10 mouse cellular contexts compared by ENCODE assay signal in the genomic region with DNA sequence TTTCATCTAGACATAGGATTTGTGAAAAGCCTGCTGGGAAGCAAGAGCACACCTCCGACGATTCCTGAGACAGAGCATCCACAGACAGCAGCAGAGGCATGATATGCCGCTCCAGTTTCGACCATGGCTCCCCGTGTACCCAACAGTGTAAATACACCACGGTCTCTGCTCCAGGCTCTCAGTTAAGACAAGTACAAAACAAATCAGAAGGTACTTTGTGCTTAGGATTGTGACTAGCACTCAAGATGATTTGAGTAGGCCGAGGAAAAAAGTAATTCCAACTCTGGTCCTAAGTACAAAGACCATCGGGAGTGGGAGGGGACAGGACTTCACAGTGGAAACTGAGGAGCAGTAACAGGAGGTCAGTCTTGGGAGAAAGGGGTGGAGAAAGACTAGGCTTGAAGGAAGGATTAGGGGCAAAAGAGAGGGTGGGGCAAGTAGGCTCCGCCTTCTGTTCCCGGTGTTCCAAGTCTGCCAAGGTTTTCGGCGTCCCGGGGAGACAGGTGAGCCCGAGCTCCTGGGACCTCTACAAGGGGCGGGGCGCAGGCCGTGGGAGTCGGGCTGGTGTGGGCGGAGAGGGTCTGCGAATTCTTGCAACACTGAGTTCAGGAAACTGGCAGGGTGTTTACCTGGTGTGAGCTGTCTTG. TPM values are rescaled to one million over a fixed set of nuclear protein-coding genes. Genes with fewer than 3 reads are reported as not detected.
A peak's percentile ranks its signal among the peaks of the same experiment; 100 is the strongest.
DNase-seq lines count a peak whose midpoint lies in the region; ATAC-seq and TF ChIP-seq lines count a peak whose summit lies in the region.
"Had no signal": no experiment of that assay in that cellular context is flagged by ENCODE, and none has a peak within 500 bp of the region (broad histone marks: within the 10 kb centered on the region; RNA-seq: fewer than 3 reads in every experiment).

Gene Tmem139 (plus strand): TSS at position 447 of the 647 bp plus-strand sequence.

- ATAC-seq in intestine, embryonic 14.5 days (replicated peaks; ENCODE audit: low FRiP score, low TSS enrichment, low read depth), result no peak
- no peak for ATAC-seq in limb, embryonic 12.5 days (ENCODE audit: insufficient number of reproducible peaks, insufficient read depth, low FRiP score, low TSS enrichment, low read depth)

- H3K4me2 ChIP-seq in intestine, embryonic 14.5 days (ENCODE audit: low read length), result peak within 1 kb of the TSS; percentile 33
- H3K4me2 ChIP-seq in limb, embryonic 12.5 days, result peak within 1 kb of the TSS; percentile 54

- DNase-seq in liver, adult 2 months (ENCODE audit: extremely low read depth, low read depth, low spot score), result no peak
- DNase-seq in liver, result no peak
- no peak for DNase-seq in intestine, embryonic 14.5 days (ENCODE audit: low spot score)
- DNase-seq in urinary bladder, postnatal 4 days (ENCODE audit: low spot score in 2 of 2), result no peak
- DNase-seq in right cerebral cortex, adult 18-20 months, result no peak
- DNase-seq in spleen, postnatal 4 days (ENCODE audit: low spot score in 2 of 2), result no peak
- DNase-seq: cerebellum, adult 8-10 months had no signal

- no peaks in the 10 kb centered on the region for H3K79me2 ChIP-seq in liver, adult 2 months (ENCODE audit: control insufficient read depth, insufficient read depth, low read length)

- no peaks in the 10 kb centered on the region for H3K9me3 ChIP-seq in intestine, embryonic 14.5 days (ENCODE audit: control insufficient read depth, low read length)
- no peaks in the 10 kb centered on the region for H3K9me3 ChIP-seq in limb, embryonic 12.5 days

- no peak for TF ChIP-seq POLR2A in liver, adult 2 months (IDR thresholded peaks at IDR 0.05; ENCODE audit: extremely low read depth, insufficient read depth, low read length)
- 0 out of 2 replicates have a peak, but pooled peaks have one; percentile 32 for TF ChIP-seq POLR2A in small intestine, adult 2 months (IDR thresholded peaks at IDR 0.05; ENCODE audit: low read depth, low read length)

- H3K4me3 ChIP-seq in liver, adult 2 months (ENCODE audit: insufficient read depth, low read depth, low read length), result peak within 1 kb of the TSS; percentile 4; the same call in 1 of the 2 replicates
- peak within 1 kb of the TSS; percentile 6; the same call in 1 of the 2 replicates for H3K4me3 ChIP-seq in intestine, embryonic 14.5 days (ENCODE audit: low read depth, low read length)
- peak within 1 kb of the TSS; percentile 27 for H3K4me3 ChIP-seq in limb, embryonic 12.5 days (replicated peaks)
- peak within 1 kb of the TSS; percentile 68 for H3K4me3 ChIP-seq in small intestine, adult 2 months (ENCODE audit: low read depth, low read length)

- no peak for TF ChIP-seq CTCF in liver, adult 2 months (IDR thresholded peaks at IDR 0.05; ENCODE audit: low read depth, low read length)
- no peak for TF ChIP-seq CTCF in small intestine, adult 2 months (IDR thresholded peaks at IDR 0.05; ENCODE audit: extremely low read depth, insufficient read length, insufficient replicate concordance, low read depth, low read length)

- WGBS in liver, adult 2 months, result 20% methylated on average over 20 of the region's 20 CpGs
- 11% methylated on average over 20 of the region's 20 CpGs for WGBS in intestine, embryonic 14.5 days
- 14% methylated on average over 20 of the region's 20 CpGs for WGBS in limb, embryonic 12.5 days
- whole genome bisulfite sequencing in small intestine, adult 2 months, result 14% methylated on average over 20 of the region's 20 CpGs

- H3K27ac ChIP-seq in liver, adult 2 months (replicated peaks; ENCODE audit: insufficient read depth, low read depth, low read length), result no peak within 1 kb of the TSS
- H3K27ac ChIP-seq in intestine, embryonic 14.5 days (ENCODE audit: low read depth), result peak within 1 kb of the TSS; percentile 22; the same call in 1 of the 2 replicates
- H3K27ac ChIP-seq in limb, embryonic 12.5 days, result no peak within 1 kb of the TSS
- H3K27ac ChIP-seq in small intestine, adult 2 months (ENCODE audit: insufficient read depth, low read depth, low read length), result peak within 1 kb of the TSS; percentile 94

- no peak within 1 kb of the TSS for H3K9ac ChIP-seq in liver, adult 2 months (ENCODE audit: low read depth, low read length)
- no peak within 1 kb of the TSS for H3K9ac ChIP-seq in intestine, embryonic 14.5 days (ENCODE audit: low read length)
- H3K9ac ChIP-seq in limb, embryonic 12.5 days (replicated peaks), result peak within 1 kb of the TSS; percentile 40; the same call in 1 of the 2 replicates

- H3K36me3 ChIP-seq in liver, adult 2 months (ENCODE audit: control insufficient read depth, insufficient read depth, low read length), result no peaks in the 10 kb centered on the region
- no peaks in the 10 kb centered on the region for H3K36me3 ChIP-seq in intestine, embryonic 14.5 days (ENCODE audit: control insufficient read depth, insufficient read depth, low read length)
- no peaks in the 10 kb centered on the region for H3K36me3 ChIP-seq in limb, embryonic 12.5 days
- no peaks in the 10 kb centered on the region for H3K36me3 ChIP-seq in small intestine, adult 2 months (ENCODE audit: control insufficient read depth, insufficient read depth, low read length)

- peaks cover 2% of the 10 kb centered on the region; the same call in 1 of the 2 replicates for H3K4me1 ChIP-seq in liver, adult 2 months (ENCODE audit: control insufficient read depth, insufficient read depth, low read length)
- H3K4me1 ChIP-seq in intestine, embryonic 14.5 days (replicated peaks; ENCODE audit: control insufficient read depth, insufficient read depth, low read length), result peaks cover 4% of the 10 kb centered on the region
- peaks cover 5% of the 10 kb centered on the region; the same call in 1 of the 2 replicates for H3K4me1 ChIP-seq in limb, embryonic 12.5 days (replicated peaks)
- H3K4me1 ChIP-seq in small intestine, adult 2 months (ENCODE audit: control insufficient read depth, insufficient read depth, insufficient read length, low read length), result peaks cover 14% of the 10 kb centered on the region

- no peaks in the 10 kb centered on the region for H3K27me3 ChIP-seq in liver, adult 2 months (ENCODE audit: control insufficient read depth, insufficient read depth, low read length)
- no peaks in the 10 kb centered on the region for H3K27me3 ChIP-seq in intestine, embryonic 14.5 days (replicated peaks; ENCODE audit: control insufficient read depth, insufficient read depth, low read length)
- H3K27me3 ChIP-seq in limb, embryonic 12.5 days, result no peaks in the 10 kb centered on the region
- H3K27me3 ChIP-seq in small intestine, adult 2 months (ENCODE audit: control insufficient read depth, insufficient read depth, low read length), result no peaks in the 10 kb centered on the region

RNA-seq across cellular contexts. Expression of gene Tmem139, which starts in this region (rescaled TPM):
- total RNA-seq in liver, adult 2 months (2014; rRNA removed), result 0.46 TPM in 1 of 2 replicates, not detected in the other
- 0.29 and 0.37 TPM in 2 replicates for polyA plus RNA-seq in liver, adult 2 months (2012; rRNA removed)
- polyA plus RNA-seq in intestine, embryonic 14.5 days (2014; fragmentation: Nextera tagmentation; extraction: Ambion mirVana), result 1.3 and 2.8 TPM in 2 replicates
- polyA plus RNA-seq in limb, embryonic 12.5 days (2016; fragmentation: Nextera tagmentation; extraction: Ambion mirVana), result 1.6 and 1.7 TPM in 2 replicates
- polyA plus RNA-seq in small intestine, adult 2 months (2012; rRNA removed), result 20.1 and 23.1 TPM in 2 replicates
- total RNA-seq: hematopoietic stem cell, adult 5-6 weeks had no signal

Comparison
In these comparisons a context has a peak if more than half of its experiments do, and no peak if none do; other contexts are left out.
1. H3K27ac ChIP-seq: peak in intestine, embryonic 14.5 days (single experiment) and small intestine, adult 2 months (single experiment); none in liver, adult 2 months (single experiment) and limb, embryonic 12.5 days (single experiment).
2. H3K4me3 ChIP-seq: peak in every context shown above with its lines; median percentile 68 in small intestine, adult 2 months; 27 in limb, embryonic 12.5 days; 6 in intestine, embryonic 14.5 days; 4 in liver, adult 2 months.